Mouse (Mus musculus) layer of hippocampus, adult 18-20 months (tissue): ENCODE data around the gene Map2k3. TPM values are rescaled to one million over a fixed set of nuclear protein-coding genes. Genes with fewer than 3 reads are reported as not detected.
A peak's percentile ranks its signal among the peaks of the same experiment; 100 is the strongest.

ENCODE experiments used
- DNase-seq, 2 experiments: peaks; one replicate each; pipeline ENCODE4 v3.0.0; 2022; ENCODE audit warnings: low spot score in 2 of 2
- total RNA-seq, 2 experiments: library from RNA; stranded (reverse); gene quantifications; 2 replicates each; pipeline ENCODE4 v1.2.3; 2021

Map2k3 gene
- total RNA-seq, 2 experiments from 2014 or later: 12.0 to 12.8 TPM

- no peak for DNase-seq
These were observed 24.0 kb downstream of the Map2k3 start for GRCm38 (mm10) chr11:60955621-60956383.

- DNase-seq: no peak
These were observed 27.1 kb downstream of the Map2k3 start for GRCm38 (mm10) chr11:60958948-60959347.

GRCm38 (mm10) chr11:60961176-60961575, 29.3 kb downstream of the Map2k3 start:
- DNase-seq: no peak

GRCm38 (mm10) chr11:60962709-60963108, 30.9 kb downstream of the Map2k3 start:
- peak in 1 of 2 experiments; percentile 17 for DNase-seq

- DNase-seq: no peak
These were observed 35.1 kb downstream of the Map2k3 start for GRCm38 (mm10) chr11:60966974-60967373.

GRCm38 (mm10) chr11:60975097-60975496, 43.3 kb downstream of the Map2k3 start:
- DNase-seq: no peak

- no peak for DNase-seq
These were observed 44.4 kb downstream of the Map2k3 start for GRCm38 (mm10) chr11:60976234-60976633.

- no peak for DNase-seq
These were observed 44.9 kb downstream of the Map2k3 start for GRCm38 (mm10) chr11:60976742-60977141.

- no peak for DNase-seq
These were observed 45.3 kb downstream of the Map2k3 start for GRCm38 (mm10) chr11:60977153-60977552.

- no peak for DNase-seq
These were observed 46.8 kb downstream of the Map2k3 start for GRCm38 (mm10) chr11:60978658-60979057.

GRCm38 (mm10) chr11:60979788-60980187, 48.0 kb downstream of the Map2k3 start:
- no peak for DNase-seq

- DNase-seq: no peak
These were observed 50.1 kb downstream of the Map2k3 start for GRCm38 (mm10) chr11:60981693-60982486.

GRCm38 (mm10) chr11:60984912-60985558, 53.2 kb downstream of the Map2k3 start:
- peak; percentile 10 to 50 for DNase-seq

- no peak for DNase-seq
These were observed 58.6 kb downstream of the Map2k3 start for GRCm38 (mm10) chr11:60990428-60990827.

Other genes with a start within 250 kb of the Map2k3 start
- 10 to 100 TPM; 39.2 to 41.1 TPM for gene Llgl1, start 232.3 kb upstream of the Map2k3 start, total RNA-seq
- gene Flii, start 204.8 kb upstream of the Map2k3 start, total RNA-seq: 10 to 100 TPM; 63.4 to 63.6 TPM
- 10 to 100 TPM; 22.9 to 26.2 TPM for gene Mief2, start 203.6 kb upstream of the Map2k3 start, total RNA-seq
- gene Top3a, start 154.7 kb upstream of the Map2k3 start, total RNA-seq: 1 to 10 TPM; 5.7 to 6.0 TPM
- gene Smcr8, start 154.5 kb upstream of the Map2k3 start, total RNA-seq: 10 to 100 TPM; 32.9 to 34.1 TPM
- gene Shmt1, start 120.3 kb upstream of the Map2k3 start, total RNA-seq: 1 to 10 TPM; 5.1 to 7.2 TPM
- gene Dhrs7b, start 101.4 kb upstream of the Map2k3 start, total RNA-seq: 10 to 100 TPM; 27.2 to 30.8 TPM
- 10 to 100 TPM; 29.4 to 30.7 TPM for gene Tmem11, start 52.8 kb upstream of the Map2k3 start, total RNA-seq
- 10 to 100 TPM in 1 of 2 experiments, 1 to 10 TPM in 1; 9.6 to 12.1 TPM for gene Natd1, start 17.3 kb upstream of the Map2k3 start, total RNA-seq
- gene Kcnj12, start 90.5 kb downstream of the Map2k3 start, total RNA-seq: 1 to 10 TPM; 6.6 to 8.8 TPM
- under 1 TPM; 0.67 to 0.79 TPM for gene Tnfrsf13b, start 194.7 kb downstream of the Map2k3 start, total RNA-seq
- gene Usp22, start 243.0 kb downstream of the Map2k3 start, total RNA-seq: 100 to 1,000 TPM; 207 to 209 TPM